Mouse (Mus musculus) forebrain, postnatal 0 days (tissue): Measurements from ENCODE around the gene Exoc4. TPM values are rescaled to one million over a fixed set of nuclear protein-coding genes. Genes with fewer than 3 reads are reported as not detected.

Source experiments
- ATAC-seq: fragments of 200-750 bp; cut with Nextera tagmentation; 2 replicates; pipeline ENCODE4 v1.8.0; 2017; ENCODE audit warnings: mild to moderate bottlenecking, moderate library complexity
- DNase-seq: peaks from one replicate; pipeline ENCODE4 v3.0.0-alpha.2; 2015
- H3K27ac ChIP-seq: fragments of 300-500 bp; sonication (generic); 2 replicates; pipeline ENCODE4 v1.5.1; 2014; ENCODE audit warnings: low read depth, mild to moderate bottlenecking, antibody characterized with exemption, low read length, moderate library complexity, mixed read lengths
- H3K27me3 ChIP-seq: fragments of 300-500 bp; sonication (generic); 2 replicates; pipeline ENCODE4 v1.6.1; 2014; ENCODE audit warnings: mild to moderate bottlenecking, low read length, mixed read lengths; ENCODE audit not compliant: insufficient read depth
- H3K36me3 ChIP-seq: fragments of 300-500 bp; sonication (generic); 2 replicates; pipeline ENCODE4 v1.6.1; 2014; ENCODE audit warnings: mild to moderate bottlenecking, moderate library complexity; ENCODE audit not compliant: insufficient read depth
- H3K4me1 ChIP-seq: fragments of 300-500 bp; sonication (generic); 2 replicates; pipeline ENCODE4 v1.6.1; 2014; ENCODE audit warnings: antibody characterized with exemption; ENCODE audit not compliant: insufficient read depth
- H3K4me2 ChIP-seq: fragments of 300-500 bp; sonication (generic); 2 replicates; pipeline ENCODE4 v1.6.1; 2014; ENCODE audit warnings: low read depth, mild to moderate bottlenecking, moderate library complexity
- H3K4me3 ChIP-seq: fragments of 300-500 bp; sonication (generic); 2 replicates; pipeline ENCODE4 v1.5.1; 2014; ENCODE audit warnings: low read depth, low read length, mixed read lengths
- H3K9ac ChIP-seq: fragments of 300-500 bp; sonication (generic); 2 replicates; pipeline ENCODE4 v1.6.1; 2014; ENCODE audit warnings: mild to moderate bottlenecking
- H3K9me3 ChIP-seq: fragments of 300-500 bp; sonication (generic); 2 replicates; pipeline ENCODE4 v1.6.1; 2016; ENCODE audit warnings: low read length
- CTCF ChIP-seq: sonication (generic); IDR thresholded peaks from 2 replicates; pipeline ENCODE4 v1.5.1; 2016; ENCODE audit warnings: antibody characterized with exemption, control low read depth, low read depth
- WGBS: fragments of 180-500 bp; shearing (Covaris S2); extraction: QIAGEN DNeasy Blood & Tissue Kit; methylation state at CpG from one replicate; pipeline ENCODE4 v1.1.7; 2014; 5-methylcytosine and 5-hydroxymethylcytosine counted together
- polyA plus RNA-seq: library from polyadenylated mRNA; unstranded; fragments of >200 nt; fragmentation: Nextera tagmentation; extraction: Ambion mirVana; gene quantifications from 2 replicates; pipeline ENCODE4 v1.2.1, GENCODE M21; 2015
- total RNA-seq: library from RNA; depleted of rRNA; stranded (reverse); fragments of >200 nt; gene quantifications from 2 replicates; pipeline ENCODE4 v1.2.3, GENCODE M21; 2014

Gene Exoc4
- total and polyA plus RNA-seq, 2 experiments from 2014 or later, result 29.0 to 90.9 TPM

GRCm38 (mm10) chr6:33267571-33267970 lies 18.7 kb downstream of the Exoc4 start:
- DNase-seq, result no peak
- H3K4me1 ChIP-seq, result no peaks in the 10 kb centered on the region
- WGBS, result 85% methylated on average over 6 of the region's 6 CpGs
- H3K4me2 ChIP-seq, result no peak overlapping the region
- H3K4me3 ChIP-seq, result no peak overlapping the region
- H3K27me3 ChIP-seq, result no peaks in the 10 kb centered on the region
- no peak overlapping the region for H3K9ac ChIP-seq
- H3K9me3 ChIP-seq, result no peaks in the 10 kb centered on the region
- no peak for ATAC-seq
- peaks cover 2% of the 10 kb centered on the region; the same call in 1 of the 2 replicates for H3K36me3 ChIP-seq
- H3K27ac ChIP-seq, result no peak overlapping the region
- TF ChIP-seq CTCF, result no peak

DNA sequence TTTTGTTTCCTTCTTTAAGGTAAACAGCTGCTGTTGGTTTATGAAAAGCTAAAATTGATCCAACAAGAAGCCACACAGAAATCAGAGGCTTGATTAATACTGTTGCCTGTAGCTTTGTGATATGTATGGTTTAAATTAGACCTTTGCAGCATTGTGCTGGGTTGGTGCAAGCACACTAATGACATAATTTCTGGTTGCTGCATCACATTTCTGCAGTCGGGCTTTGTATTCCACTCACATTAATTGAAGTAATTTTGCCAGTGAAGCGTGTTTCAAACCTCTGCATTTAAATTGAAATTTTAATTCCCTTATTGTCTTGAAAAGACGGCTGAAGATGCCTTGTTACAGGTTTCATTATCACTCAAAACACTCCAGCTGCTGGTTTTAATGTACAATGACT lies 34.6 kb downstream of the Exoc4 start:
- H3K36me3 ChIP-seq, result no peaks in the 10 kb centered on the region
- no peaks in the 10 kb centered on the region for H3K4me1 ChIP-seq
- H3K27ac ChIP-seq, result no peak overlapping the region
- H3K9me3 ChIP-seq, result no peaks in the 10 kb centered on the region
- no peak overlapping the region for H3K4me3 ChIP-seq
- TF ChIP-seq CTCF, result no peak
- no peaks in the 10 kb centered on the region for H3K27me3 ChIP-seq
- ATAC-seq, result peak; percentile 43; the same call in 1 of the 2 replicates
- H3K4me2 ChIP-seq, result no peak overlapping the region
- H3K9ac ChIP-seq, result no peak overlapping the region
- peak; percentile 12 for DNase-seq
- 14% methylated on average over 3 of the region's 3 CpGs for WGBS

DNA sequence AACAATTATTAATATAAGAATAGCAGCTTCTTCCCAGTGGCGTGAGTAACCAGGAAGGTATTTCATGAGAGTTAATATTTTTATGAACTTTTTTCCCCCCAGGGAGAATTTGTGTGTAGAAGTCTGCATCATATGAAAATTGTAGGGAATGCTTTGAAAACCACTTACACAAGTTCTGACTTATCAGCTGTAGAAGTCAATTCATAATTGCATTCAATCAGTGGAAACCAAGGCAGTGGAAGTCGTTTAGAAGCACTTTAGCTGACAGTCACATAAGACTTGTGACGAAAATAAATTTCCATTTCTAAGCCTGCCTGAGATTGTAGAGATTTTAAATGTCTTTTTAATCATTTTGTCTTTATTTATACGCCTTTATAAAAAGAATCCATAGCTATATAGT lies 35.1 kb downstream of the Exoc4 start:
- no peak overlapping the region for H3K4me2 ChIP-seq
- no peaks in the 10 kb centered on the region for H3K36me3 ChIP-seq
- peak; percentile 43; the same call in 1 of the 2 replicates for ATAC-seq
- no peak overlapping the region for H3K9ac ChIP-seq
- H3K4me3 ChIP-seq, result no peak overlapping the region
- peak; percentile 10 for DNase-seq
- H3K9me3 ChIP-seq, result no peaks in the 10 kb centered on the region
- no peak overlapping the region for H3K27ac ChIP-seq
- 41% methylated on average over 4 of the region's 4 CpGs for WGBS
- H3K27me3 ChIP-seq, result no peaks in the 10 kb centered on the region
- no peak for TF ChIP-seq CTCF
- no peaks in the 10 kb centered on the region for H3K4me1 ChIP-seq

GRCm38 (mm10) chr6:33286376-33286775 lies 37.5 kb downstream of the Exoc4 start:
- no peaks in the 10 kb centered on the region for H3K9me3 ChIP-seq
- H3K36me3 ChIP-seq, result no peaks in the 10 kb centered on the region
- H3K4me1 ChIP-seq, result no peaks in the 10 kb centered on the region
- no peaks in the 10 kb centered on the region for H3K27me3 ChIP-seq
- DNase-seq (no peak), ATAC-seq (no peak)
- no peak overlapping the region for H3K4me3 ChIP-seq
- TF ChIP-seq CTCF, result no peak
- 78% methylated on average over 6 of the region's 6 CpGs for WGBS
- no peak overlapping the region for H3K27ac ChIP-seq
- no peak overlapping the region for H3K4me2 ChIP-seq
- H3K9ac ChIP-seq, result no peak overlapping the region

GRCm38 (mm10) chr6:33294626-33295025 lies 45.7 kb downstream of the Exoc4 start:
- TF ChIP-seq CTCF, result no peak
- DNase-seq (no peak), ATAC-seq (no peak)
- no peak overlapping the region for H3K9ac ChIP-seq
- no peaks in the 10 kb centered on the region for H3K36me3 ChIP-seq
- WGBS, result 57% methylated on average over 2 of the region's 2 CpGs
- H3K4me1 ChIP-seq, result no peaks in the 10 kb centered on the region
- no peaks in the 10 kb centered on the region for H3K27me3 ChIP-seq
- H3K4me2 ChIP-seq, result no peak overlapping the region
- no peak overlapping the region for H3K4me3 ChIP-seq
- H3K27ac ChIP-seq, result no peak overlapping the region
- H3K9me3 ChIP-seq, result no peaks in the 10 kb centered on the region

- DNase-seq (no peak), ATAC-seq (no peak)
- no peak overlapping the region for H3K4me3 ChIP-seq
- no peak overlapping the region for H3K4me2 ChIP-seq
- H3K9me3 ChIP-seq, result no peaks in the 10 kb centered on the region
- no peaks in the 10 kb centered on the region for H3K4me1 ChIP-seq
- TF ChIP-seq CTCF, result no peak
- 93% methylated on average over 3 of the region's 3 CpGs for WGBS
- H3K27ac ChIP-seq, result no peak overlapping the region
- H3K9ac ChIP-seq, result no peak overlapping the region
- H3K36me3 ChIP-seq, result no peaks in the 10 kb centered on the region
- no peaks in the 10 kb centered on the region for H3K27me3 ChIP-seq
Observed at GRCm38 (mm10) chr6:33297566-33297965, 48.7 kb downstream of the Exoc4 start.

- DNase-seq (no peak), ATAC-seq (no peak)
- Histone ChIP-seq H3K27me3 (no peaks in the 10 kb centered on the region), H3K9me3 (no peaks in the 10 kb centered on the region), H3K27ac (no peak overlapping the region), H3K36me3 (no peaks in the 10 kb centered on the region), H3K4me1 (no peaks in the 10 kb centered on the region), H3K9ac (no peak overlapping the region), H3K4me3 (no peak overlapping the region), H3K4me2 (no peak overlapping the region)
- no peak for TF ChIP-seq CTCF
- WGBS, result 83% methylated on average over 1 of the region's 1 CpGs
Observed at GRCm38 (mm10) chr6:33298768-33299167, 49.9 kb downstream of the Exoc4 start.

DNA sequence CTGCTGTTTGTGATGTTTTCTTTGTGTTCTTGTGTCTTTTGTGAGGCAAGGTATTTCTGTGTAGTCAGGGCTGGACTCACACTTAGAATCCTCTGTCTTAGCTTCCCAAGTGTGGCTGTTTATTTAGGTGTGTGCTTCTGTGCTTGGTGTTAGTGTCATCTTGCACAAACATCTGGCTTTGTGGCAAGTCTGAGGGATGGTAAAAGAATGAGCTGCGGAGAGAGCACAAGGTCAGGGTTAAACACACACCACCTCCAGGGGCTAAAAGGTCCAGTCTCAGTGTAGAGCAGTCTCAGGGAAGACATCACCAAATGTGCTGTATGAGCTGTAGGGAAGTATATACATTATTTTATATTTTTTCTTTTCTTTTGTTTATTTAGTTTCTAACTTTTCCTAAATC lies 57.1 kb downstream of the Exoc4 start:
- no peaks in the 10 kb centered on the region for H3K36me3 ChIP-seq
- H3K9ac ChIP-seq, result no peak overlapping the region
- no peak overlapping the region for H3K4me2 ChIP-seq
- WGBS, result 97% methylated on average over 1 of the region's 1 CpGs
- H3K27me3 ChIP-seq, result no peaks in the 10 kb centered on the region
- no peak for TF ChIP-seq CTCF
- H3K4me3 ChIP-seq, result no peak overlapping the region
- no peaks in the 10 kb centered on the region for H3K4me1 ChIP-seq
- DNase-seq, result no peak
- H3K27ac ChIP-seq, result no peak overlapping the region
- H3K9me3 ChIP-seq, result no peaks in the 10 kb centered on the region
- ATAC-seq, result no peak
